Mouse (Mus musculus): Measurements from ENCODE around the gene Hat1.

DNA sequence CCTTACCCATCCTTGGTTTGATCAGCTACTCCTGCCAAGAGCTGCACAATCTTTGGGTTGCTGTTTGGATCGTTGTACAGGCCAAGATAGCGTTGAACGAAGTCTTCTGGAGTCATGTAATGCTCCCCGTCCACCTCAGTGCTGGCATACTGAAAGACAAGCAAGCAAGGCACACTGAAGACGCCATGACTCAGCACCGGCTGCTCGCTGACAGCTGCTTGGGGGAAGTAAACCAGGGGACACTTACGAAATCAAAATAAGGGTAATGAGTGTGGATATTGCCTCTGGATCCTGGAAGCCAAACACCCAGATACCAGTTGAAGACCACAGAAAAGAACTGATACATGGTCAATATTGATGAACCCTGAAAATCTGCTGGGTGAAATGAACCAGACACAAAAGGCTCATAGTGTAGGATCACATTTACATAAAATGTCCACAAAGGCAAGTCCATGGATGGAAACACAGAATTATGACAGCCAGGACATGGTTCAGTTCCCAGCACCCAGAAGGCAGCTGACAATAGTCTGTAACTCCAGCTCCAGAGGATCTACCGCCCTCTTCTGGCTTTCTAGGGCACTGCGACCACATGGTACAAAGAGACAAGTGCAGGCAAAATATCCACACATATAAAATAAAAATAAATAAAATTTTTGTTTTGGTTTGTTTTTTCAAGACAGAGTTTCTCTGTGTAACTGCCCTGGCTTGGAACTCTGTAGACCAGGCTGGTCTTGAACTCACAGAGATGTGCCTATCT lies 44.7 kb upstream of the Hat1 start:
- TF ChIP-seq CTCF (IDR thresholded peaks at IDR 0.05; ENCODE audit: borderline replicate concordance, insufficient read depth, low read length) (no peak), POLR2A (IDR thresholded peaks at IDR 0.05; ENCODE audit: low read depth, low read length) (no peak)
